Mouse (Mus musculus) B cell, adult 67 days (primary cell): ENCODE data around the gene Apobec1. TPM values are rescaled to one million over a fixed set of nuclear protein-coding genes. Genes with fewer than 3 reads are reported as not detected.

Experiments used
- total RNA-seq, 2 experiments: library from RNA; stranded (reverse); gene quantifications; 4 replicates each; pipeline ENCODE4 v1.2.4; 2023

Apobec1 gene
- total RNA-seq = 10 to 100 TPM; 79.0 to 85.0 TPM

GRCm38 (mm10) chr6:122602242-122602991 lies at the start of gene Apobec1:
Gene Apobec1 (minus strand): TSS chr6:122602444.

GRCm38 (mm10) chr6:122626110-122626509 lies 23.9 kb upstream of the Apobec1 start, which contains the start of gene Dppa3:
Gene Dppa3 (plus strand): TSS chr6:122626410.

GRCm38 (mm10) chr6:122609771-122610170 lies 7.5 kb upstream of the Apobec1 start, which contains the start of gene Gdf3:
Gene Gdf3 (minus strand): TSS chr6:122610087.

GRCm38 (mm10) chr6:122553606-122554005 lies 48.6 kb downstream of the Apobec1 start, which contains the start of gene Aicda:
Gene Aicda (plus strand): TSS chr6:122553801.

Other genes starting within 250 kb of the Apobec1 start
- not detected for gene Rimklb, start 103.7 kb downstream of the Apobec1 start, total RNA-seq
- not detected for gene Mfap5, start 96.6 kb downstream of the Apobec1 start, total RNA-seq
- gene Aicda, start 48.6 kb downstream of the Apobec1 start, total RNA-seq = 1 to 10 TPM; 1.3 to 1.7 TPM
- gene Gdf3, start 7.6 kb upstream of the Apobec1 start, total RNA-seq = not detected
- gene Dppa3, start 24.0 kb upstream of the Apobec1 start, total RNA-seq = not detected
- not detected for gene Nanog, start 105.0 kb upstream of the Apobec1 start, total RNA-seq
- 10 to 100 TPM; 45.1 to 58.4 TPM for gene Slc2a3, start 199.2 kb upstream of the Apobec1 start, total RNA-seq
- 10 to 100 TPM; 55.9 to 59.4 TPM for gene Foxj2, start 217.5 kb upstream of the Apobec1 start, total RNA-seq